Mouse (Mus musculus) left cerebral cortex, postnatal 25 days (tissue): ENCODE data around the gene Pigu. TPM values are rescaled to one million over a fixed set of nuclear protein-coding genes. Genes with fewer than 3 reads are reported as not detected.
A peak's percentile ranks its signal among the peaks of the same experiment; 100 is the strongest.

Experiments
- DNase-seq, 2 experiments: peaks; one replicate each; pipeline ENCODE4 v3.0.0; 2022; ENCODE audit warnings: low spot score in 2 of 2, mixed read lengths in 1 of 2
- intact Hi-C: fragments of 180-260 bp; cut with DNase I; formaldehyde crosslinking; loops from one replicate; pipeline ENCODE4 v1.15.1; 2025
- microRNA-seq, 2 experiments: library from miRNA; unstranded; fragments of <30 nt; microRNA quantifications; one replicate each; pipeline ENCODE4 v1.2.0; 2022
- total RNA-seq, 2 experiments: library from RNA; stranded (reverse); gene quantifications; 2 replicates each; pipeline ENCODE4 v1.2.3; 2021

Pigu gene
- total RNA-seq, 2 experiments from 2014 or later = 29.1 to 29.5 TPM

GRCm38 (mm10) chr2:155249588-155249987 is 107.6 kb downstream of the Pigu start:
- no peak for DNase-seq
- intact Hi-C loops = loop anchor here (10.0 kb wide), 1 partner anchor 285 kb away; no protein-coding TSS in a partner anchor

GRCm38 (mm10) chr2:155248718-155249117 is 108.5 kb downstream of the Pigu start:
- no peak for DNase-seq
- intact Hi-C loops = loop anchor here (10.0 kb wide), 1 partner anchor 284 kb away; no protein-coding TSS in a partner anchor

- no peak for DNase-seq
- intact Hi-C loops = loop anchor here (10.0 kb wide), 1 partner anchor 283 kb away; no protein-coding TSS in a partner anchor
Observed at GRCm38 (mm10) chr2:155248206-155248605, 109.0 kb downstream of the Pigu start.

- intact Hi-C loops = loop anchor here (10.0 kb wide), 1 partner anchor 281 kb away; no protein-coding TSS in a partner anchor
- DNase-seq = no peak
Observed at GRCm38 (mm10) chr2:155246231-155246630, 111.0 kb downstream of the Pigu start.

GRCm38 (mm10) chr2:155242296-155242855 is 114.9 kb downstream of the Pigu start:
- intact Hi-C loops = loop anchor here (10.0 kb wide), 1 partner anchor 278 kb away; no protein-coding TSS in a partner anchor
- DNase-seq = no peak

DNA sequence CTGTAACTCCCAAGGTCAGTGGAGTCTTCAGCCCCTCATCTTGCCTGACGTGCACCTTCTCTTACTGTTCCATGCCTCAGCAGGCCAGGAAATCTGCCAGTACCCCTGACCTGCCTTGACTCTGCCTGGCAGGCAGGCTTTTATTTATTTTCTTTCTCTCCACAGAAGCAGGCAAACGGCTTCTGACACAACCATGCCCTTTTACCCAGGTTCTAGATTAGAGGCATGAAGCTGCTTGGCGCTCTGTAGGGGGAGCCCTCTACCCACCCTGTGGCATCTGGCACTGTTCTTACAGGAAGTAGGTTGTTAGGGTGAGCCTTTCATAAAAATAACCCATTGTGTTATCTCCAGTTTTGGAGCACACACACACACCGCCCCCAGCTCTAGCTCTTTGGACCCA is 116.3 kb downstream of the Pigu start:
- no peak for DNase-seq
- intact Hi-C loops = loop anchor here (10.0 kb wide), 1 partner anchor 276 kb away; no protein-coding TSS in a partner anchor

DNA sequence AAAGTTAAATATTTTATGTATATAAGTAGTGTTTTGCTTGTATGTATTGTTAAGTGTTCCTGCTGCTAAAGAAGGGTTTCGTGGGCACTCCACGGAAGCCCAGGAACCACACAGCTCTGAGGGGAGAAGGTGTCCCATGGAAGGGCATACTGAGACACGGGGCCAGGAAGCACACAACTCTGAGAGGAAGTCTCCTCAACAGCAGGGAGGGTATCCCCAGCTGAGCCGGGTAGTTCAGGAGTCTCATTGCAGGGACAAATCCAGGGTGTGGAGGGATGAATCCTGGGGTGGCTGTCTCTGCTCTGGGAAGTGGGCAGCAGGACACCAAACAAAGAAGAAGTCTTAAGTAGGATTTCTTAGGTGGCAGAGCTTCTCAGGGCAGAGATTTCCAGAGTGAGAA is 120.0 kb downstream of the Pigu start:
- intact Hi-C loops = loop anchor here (5.0 kb wide), 1 partner anchor 145 kb away; the partner anchor contains the start of gene Trp53inp2
- no peak for DNase-seq

DNA sequence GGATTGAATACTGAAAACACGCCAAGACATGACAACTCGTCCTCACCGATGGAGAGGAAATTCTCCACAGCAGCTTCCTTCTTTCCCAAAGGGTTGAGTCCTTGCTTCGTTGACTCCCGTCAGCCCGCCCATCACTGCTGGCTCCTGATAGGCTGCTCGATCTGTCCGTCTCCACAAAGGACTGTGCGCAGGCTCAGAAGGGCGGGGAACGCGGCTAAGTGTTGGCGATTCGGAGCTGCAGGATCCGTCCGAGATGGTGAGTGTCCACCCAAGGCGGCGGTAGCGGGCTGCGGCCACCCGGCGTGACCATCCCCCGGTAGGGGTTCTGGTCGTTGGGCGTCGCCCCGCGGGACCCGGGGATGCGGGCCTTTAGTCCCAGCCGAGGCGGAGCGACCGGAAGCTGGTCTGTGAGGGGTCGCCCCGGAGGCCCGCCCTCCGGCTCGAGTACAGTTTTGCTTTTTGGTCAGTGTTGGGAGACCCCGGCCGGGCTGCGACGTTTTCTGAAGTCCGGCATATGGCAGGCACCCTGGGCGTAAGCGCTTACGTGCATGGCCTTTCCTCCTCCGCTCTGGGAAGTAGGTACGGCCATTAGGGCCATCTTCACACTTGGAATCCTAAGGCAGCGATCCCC is 120.8 kb downstream of the Pigu start, which contains the start of gene Dynlrb1:
Gene Dynlrb1, plus strand, starts transcription at position 172 of the 631 bp plus-strand sequence.
- peak; percentile 99 to 100 for DNase-seq
- intact Hi-C loops = loop anchor here (5.0 kb wide), 1 partner anchor 146 kb away; the partner anchor contains the start of gene Trp53inp2

- DNase-seq = peak in 1 of 2 experiments; percentile 7
- intact Hi-C loops = loop anchor here (5.0 kb wide), 1 partner anchor 146 kb away; the partner anchor contains the start of gene Trp53inp2
Observed at GRCm38 (mm10) chr2:155235746-155236361, 121.4 kb downstream of the Pigu start.

Small RNA genes lying within 50 kb of the gene (microRNA-seq; reads per million reads assigned to microRNA genes)
- 0 reads per million in 2 experiments for gene Mir695

Other genes starting within 250 kb of the Pigu start
- gene Itch, start 223.9 kb downstream of the Pigu start, total RNA-seq = 10 to 100 TPM; 52.0 to 52.1 TPM
- 100 to 1,000 TPM; 286 to 313 TPM for gene Dynlrb1, start 120.9 kb downstream of the Pigu start, total RNA-seq
- gene Map1lc3a, start 81.1 kb downstream of the Pigu start, total RNA-seq = 100 to 1,000 TPM; 346 to 373 TPM
- 100 to 1,000 TPM; 175 to 194 TPM for gene Trp53inp2, start 23.6 kb upstream of the Pigu start, total RNA-seq
- gene Ncoa6, start 116.5 kb upstream of the Pigu start, total RNA-seq = 10 to 100 TPM; 65.1 to 65.8 TPM
- 10 to 100 TPM; 56.4 to 60.5 TPM for gene Acss2, start 160.5 kb upstream of the Pigu start, total RNA-seq
- gene Ggt7, start 160.8 kb upstream of the Pigu start, total RNA-seq = 100 to 1,000 TPM; 115 to 122 TPM
- 10 to 100 TPM; 12.9 to 14.4 TPM for gene Gss, start 235.4 kb upstream of the Pigu start, total RNA-seq